Mouse (Mus musculus) heart, embryonic 16.5 days (tissue): ENCODE measurements around the gene Pias1. TPM values are rescaled to one million over a fixed set of nuclear protein-coding genes. Genes with fewer than 3 reads are reported as not detected.
A peak's percentile ranks its signal among the peaks of the same experiment; 100 is the strongest.
"Not testable (repeated sequence)": the region's sequence is repeated elsewhere in the genome, so short reads cannot be mapped to it uniquely, and the experiment has no call there.

Experiments
- ATAC-seq: fragments of 200-750 bp; cut with Nextera tagmentation; replicated peaks from 2 replicates; pipeline ENCODE4 v1.8.0; 2017; ENCODE audit warnings: moderate number of reproducible peaks; ENCODE audit not compliant: insufficient read depth, low FRiP score; ENCODE audit errors: extremely low read depth
- H3K27ac ChIP-seq: fragments of 300-500 bp; sonication (generic); 2 replicates; pipeline ENCODE4 v1.5.1; 2014; ENCODE audit warnings: mild to moderate bottlenecking, low read length, control low read depth, moderate library complexity
- H3K27me3 ChIP-seq: fragments of 300-500 bp; sonication (generic); 2 replicates; pipeline ENCODE4 v1.6.1; 2014; ENCODE audit warnings: low read length, mixed read lengths; ENCODE audit not compliant: control insufficient read depth, insufficient read depth
- H3K36me3 ChIP-seq: fragments of 300-500 bp; sonication (generic); 2 replicates; pipeline ENCODE4 v1.6.1; 2014; ENCODE audit not compliant: control insufficient read depth, insufficient read depth
- H3K4me1 ChIP-seq: fragments of 300-500 bp; sonication (generic); 2 replicates; pipeline ENCODE4 v1.6.1; 2014; ENCODE audit warnings: low read length, mixed read lengths; ENCODE audit not compliant: control insufficient read depth, insufficient read depth
- H3K4me2 ChIP-seq: fragments of 300-500 bp; sonication (generic); 2 replicates; pipeline ENCODE4 v1.6.1; 2014; ENCODE audit warnings: low read depth, mild to moderate bottlenecking, control low read depth, low read length
- H3K4me3 ChIP-seq: fragments of 300-500 bp; sonication (generic); 2 replicates; pipeline ENCODE4 v1.5.1; 2014; ENCODE audit warnings: mild to moderate bottlenecking, control low read depth, low read length
- H3K9ac ChIP-seq: fragments of 300-500 bp; sonication (generic); 2 replicates; pipeline ENCODE4 v1.6.1; 2014; ENCODE audit warnings: low read length, control low read depth
- H3K9me3 ChIP-seq: fragments of 300-500 bp; sonication (generic); replicated peaks from 2 replicates; pipeline ENCODE4 v1.6.1; 2016; ENCODE audit warnings: low read length; ENCODE audit not compliant: control insufficient read depth
- WGBS: fragments of 180-500 bp; shearing (Covaris S2); extraction: QIAGEN DNeasy Blood & Tissue Kit; methylation state at CpG from one replicate; pipeline ENCODE4 v1.1.7; 2014; 5-methylcytosine and 5-hydroxymethylcytosine counted together
- polyA plus RNA-seq: library from polyadenylated mRNA; unstranded; fragments of >200 nt; fragmentation: Nextera tagmentation; extraction: Ambion mirVana; gene quantifications from 2 replicates; pipeline ENCODE4 v1.2.1, GENCODE M21; 2015

Gene Pias1
- polyA plus RNA-seq, 1 experiment from 2014 or later: 42.0 TPM

DNA sequence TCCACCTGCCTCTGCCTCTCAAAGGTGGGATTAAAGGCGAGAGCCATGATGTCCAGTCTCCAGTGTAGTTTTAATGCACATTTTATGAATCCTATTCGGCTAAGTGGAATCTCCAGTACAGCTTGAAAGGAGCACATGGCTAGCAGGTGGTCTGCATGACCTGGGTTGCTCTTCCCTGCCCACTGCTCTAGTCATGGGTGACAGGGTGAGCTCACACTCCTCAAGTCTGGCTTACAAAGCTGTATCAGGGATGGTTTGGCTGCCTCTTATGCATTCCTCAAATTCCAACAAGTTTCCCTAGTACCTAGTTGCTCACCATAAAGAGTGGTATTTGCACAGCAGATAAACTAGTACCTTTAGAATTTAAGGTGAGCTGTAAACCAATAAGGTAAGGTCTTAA lies 109.9 kb downstream of the Pias1 start:
- no peak; the same call in 1 of the 2 replicates for ATAC-seq
- Histone ChIP-seq H3K36me3 (peaks cover 12% of the 10 kb centered on the region), H3K9me3 (no peaks in the 10 kb centered on the region), H3K4me1 (peaks cover 16% of the 10 kb centered on the region), H3K27ac (no peak overlapping the region), H3K4me2 (no peak overlapping the region), H3K9ac (no peak overlapping the region), H3K27me3 (no peaks in the 10 kb centered on the region), H3K4me3 (no peak overlapping the region)
- WGBS: 68% methylated on average over 2 of the region's 2 CpGs

DNA sequence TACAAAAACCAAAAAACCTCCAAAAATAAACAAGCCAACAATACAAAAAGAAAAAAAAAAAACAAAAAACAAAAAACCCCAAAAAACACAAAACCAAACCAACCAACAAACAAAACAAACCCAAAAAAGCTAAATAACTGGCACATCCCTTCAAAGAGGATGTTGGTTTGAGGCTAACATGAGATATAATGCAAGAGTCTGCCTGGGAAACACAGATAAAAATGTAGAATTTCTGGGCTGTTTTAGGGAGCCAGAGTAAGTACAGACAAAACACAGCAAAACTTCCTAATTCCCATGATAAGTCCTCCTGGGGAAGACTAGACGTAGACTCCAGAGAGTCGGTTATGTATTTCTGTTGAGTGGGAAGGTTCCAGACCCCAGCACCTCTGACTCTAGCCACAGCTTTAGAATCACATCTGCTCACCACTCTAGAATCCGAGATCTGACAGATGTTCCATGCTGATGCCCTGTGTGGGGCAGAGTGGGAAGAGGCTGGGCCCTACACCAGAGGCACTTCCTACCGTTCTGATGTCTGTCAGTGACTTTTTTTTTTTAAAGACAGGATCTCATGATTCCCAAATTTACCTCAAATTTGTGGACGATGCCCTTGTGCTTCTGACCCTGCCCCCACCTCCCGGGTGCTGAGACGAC lies 110.6 kb downstream of the Pias1 start:
- no peak overlapping the region for H3K27ac ChIP-seq
- no peak overlapping the region for H3K4me2 ChIP-seq
- H3K4me1 ChIP-seq: peaks cover 14% of the 10 kb centered on the region
- H3K9ac ChIP-seq: no peak overlapping the region
- peaks cover 9% of the 10 kb centered on the region for H3K36me3 ChIP-seq
- no peak for ATAC-seq
- no peaks in the 10 kb centered on the region for H3K9me3 ChIP-seq
- no peaks in the 10 kb centered on the region for H3K27me3 ChIP-seq
- WGBS: 75% methylated on average over 7 of the region's 7 CpGs
- H3K4me3 ChIP-seq: no peak overlapping the region

DNA sequence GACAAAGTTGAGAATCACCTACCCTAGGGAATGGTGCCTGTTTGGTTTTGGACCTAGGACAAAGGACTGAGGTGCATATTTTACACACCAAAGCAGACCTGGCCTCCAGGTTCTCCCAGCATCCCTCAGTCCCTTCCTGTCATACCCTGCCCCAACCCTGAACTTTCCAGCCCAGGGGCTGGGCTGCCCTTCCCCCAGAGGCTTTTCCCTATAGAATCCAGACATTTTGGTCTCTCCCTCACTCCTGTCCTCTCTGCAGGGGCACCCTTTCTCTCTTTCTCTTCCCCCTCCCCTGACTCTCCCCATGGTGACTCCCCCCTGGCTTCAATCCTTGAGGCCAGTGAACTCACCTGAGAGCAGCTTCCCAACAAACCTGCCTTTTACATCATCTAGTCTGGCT lies 117.0 kb downstream of the Pias1 start:
- Histone ChIP-seq H3K4me3 (no peak overlapping the region), H3K4me1 (no peaks in the 10 kb centered on the region), H3K9me3 (no peaks in the 10 kb centered on the region), H3K36me3 (no peaks in the 10 kb centered on the region), H3K9ac (no peak overlapping the region), H3K27me3 (no peaks in the 10 kb centered on the region), H3K4me2 (no peak overlapping the region), H3K27ac (no peak overlapping the region)
- no peak for ATAC-seq

DNA sequence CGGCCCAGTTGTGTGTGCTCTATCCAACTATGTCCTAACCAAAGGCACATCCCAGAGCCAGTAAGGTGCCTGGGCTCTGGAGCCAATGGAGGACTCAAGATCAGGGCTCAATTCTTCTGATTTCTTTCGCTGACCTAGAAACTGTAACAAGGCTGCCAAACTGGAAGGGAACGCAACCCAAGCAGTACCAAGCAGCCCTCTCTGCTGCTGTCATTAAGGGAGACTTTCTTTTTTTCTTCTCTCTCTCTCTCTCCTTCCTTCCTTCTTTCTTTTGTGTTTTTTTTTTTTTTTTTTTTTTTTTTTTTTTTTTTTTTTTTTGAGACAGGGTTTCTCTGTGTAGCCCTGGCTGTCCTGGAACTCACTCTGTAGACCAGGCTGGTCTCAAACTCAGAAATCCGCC lies 118.5 kb downstream of the Pias1 start:
- not testable (repeated sequence) for H3K27ac ChIP-seq, H3K4me3 ChIP-seq, H3K4me2 ChIP-seq, H3K9ac ChIP-seq, H3K9me3 ChIP-seq, H3K36me3 ChIP-seq, H3K4me1 ChIP-seq, ATAC-seq, H3K27me3 ChIP-seq
- 85% methylated on average over 3 of the region's 4 CpGs for WGBS

DNA sequence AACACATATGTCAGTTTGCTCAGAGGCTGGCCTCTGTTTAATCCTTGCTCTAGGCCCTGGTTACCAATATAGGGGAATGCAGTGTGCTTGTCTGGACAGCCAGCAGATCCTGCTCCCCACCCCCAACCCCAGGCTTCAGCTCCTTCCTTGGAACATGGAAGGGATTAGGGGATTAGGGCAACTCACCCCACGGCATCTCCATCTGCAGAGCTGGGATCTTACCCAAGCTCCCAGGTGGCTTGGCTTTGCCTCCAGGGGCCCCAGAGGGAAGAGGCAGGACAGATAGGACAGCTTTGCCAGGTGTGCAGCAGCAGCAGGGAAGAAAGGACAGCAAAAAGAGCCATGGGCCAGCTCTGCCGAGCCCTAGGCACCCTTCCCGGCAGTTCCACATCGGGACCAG lies 126.9 kb downstream of the Pias1 start:
- Histone ChIP-seq H3K27ac (no peak overlapping the region), H3K4me3 (no peak overlapping the region), H3K4me1 (peaks cover 7% of the 10 kb centered on the region), H3K27me3 (no peaks in the 10 kb centered on the region), H3K4me2 (no peak overlapping the region), H3K9ac (no peak overlapping the region), H3K9me3 (no peaks in the 10 kb centered on the region), H3K36me3 (no peaks in the 10 kb centered on the region)
- 64% methylated on average over 4 of the region's 4 CpGs for WGBS
- ATAC-seq: no peak

DNA sequence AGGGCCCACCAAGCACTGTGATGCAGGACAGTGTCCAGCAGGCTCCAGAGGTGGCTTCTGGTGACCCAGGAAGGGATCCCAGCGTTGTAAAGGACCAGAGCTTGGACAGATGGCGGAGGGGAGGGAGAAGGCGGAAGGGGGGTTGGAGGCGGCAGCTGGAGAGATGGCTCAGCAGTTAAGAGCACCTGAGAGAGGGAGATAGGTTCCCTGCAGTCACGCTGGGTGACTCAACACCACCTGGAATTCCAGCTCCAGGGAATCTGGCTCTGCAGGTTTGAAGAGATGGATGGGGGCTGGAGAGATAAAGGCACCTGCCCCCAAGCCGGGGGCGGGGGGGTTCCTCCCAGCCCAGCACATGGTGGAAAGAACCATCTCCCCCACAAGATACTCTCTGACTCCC lies 127.6 kb downstream of the Pias1 start:
- not testable (repeated sequence) for H3K27ac ChIP-seq, H3K4me1 ChIP-seq, H3K36me3 ChIP-seq, H3K4me3 ChIP-seq, H3K4me2 ChIP-seq, H3K9me3 ChIP-seq, H3K27me3 ChIP-seq, ATAC-seq, H3K9ac ChIP-seq
- 52% methylated on average over 6 of the region's 7 CpGs for WGBS

DNA sequence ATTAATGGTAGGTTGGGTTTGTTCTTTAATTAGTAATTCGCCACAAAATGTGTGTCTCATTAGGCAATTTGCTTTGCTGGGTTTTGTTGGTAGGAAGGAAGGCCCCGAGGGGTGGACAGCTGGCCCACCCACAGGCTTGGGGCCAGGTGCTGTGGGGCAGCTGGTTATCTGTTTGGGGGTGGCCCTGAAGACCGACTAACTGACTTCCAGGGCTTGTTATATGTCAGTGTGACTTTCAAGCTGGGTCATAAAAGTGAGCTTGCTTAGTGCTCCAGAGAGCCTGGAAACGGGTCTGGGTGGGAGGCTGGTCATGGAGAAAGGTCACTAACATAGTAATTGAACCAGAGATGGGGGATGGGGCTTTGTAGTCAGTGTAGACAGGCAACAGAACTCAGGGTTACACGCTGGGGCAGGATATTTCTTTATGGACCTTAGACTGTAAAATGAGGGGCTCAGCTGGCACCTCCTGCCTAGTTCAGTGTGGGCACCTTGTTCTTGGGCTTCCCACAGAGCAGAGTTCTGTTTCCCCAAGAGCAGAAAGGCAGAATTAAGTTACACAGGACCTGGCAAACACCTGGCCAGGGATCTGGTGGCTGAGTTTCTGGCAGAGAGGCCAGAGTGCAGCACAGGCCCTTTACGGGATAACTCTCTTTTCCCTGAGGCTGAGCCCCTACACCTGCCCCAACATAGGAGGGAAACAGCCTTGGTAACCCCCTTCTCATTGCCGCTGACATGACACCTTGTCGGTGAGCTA lies 129.3 kb downstream of the Pias1 start:
- Histone ChIP-seq H3K9me3 (no peaks in the 10 kb centered on the region), H3K36me3 (no peaks in the 10 kb centered on the region), H3K27me3 (no peaks in the 10 kb centered on the region), H3K4me3 (no peak overlapping the region), H3K9ac (0 out of 2 replicates have a peak overlapping the region, but pooled peaks have one; percentile 47), H3K27ac (no peak overlapping the region), H3K4me2 (peak overlapping the region; percentile 40; the same call in 1 of the 2 replicates), H3K4me1 (peaks cover 10% of the 10 kb centered on the region)
- ATAC-seq: no peak
- WGBS: 68% methylated on average over 8 of the region's 8 CpGs

DNA sequence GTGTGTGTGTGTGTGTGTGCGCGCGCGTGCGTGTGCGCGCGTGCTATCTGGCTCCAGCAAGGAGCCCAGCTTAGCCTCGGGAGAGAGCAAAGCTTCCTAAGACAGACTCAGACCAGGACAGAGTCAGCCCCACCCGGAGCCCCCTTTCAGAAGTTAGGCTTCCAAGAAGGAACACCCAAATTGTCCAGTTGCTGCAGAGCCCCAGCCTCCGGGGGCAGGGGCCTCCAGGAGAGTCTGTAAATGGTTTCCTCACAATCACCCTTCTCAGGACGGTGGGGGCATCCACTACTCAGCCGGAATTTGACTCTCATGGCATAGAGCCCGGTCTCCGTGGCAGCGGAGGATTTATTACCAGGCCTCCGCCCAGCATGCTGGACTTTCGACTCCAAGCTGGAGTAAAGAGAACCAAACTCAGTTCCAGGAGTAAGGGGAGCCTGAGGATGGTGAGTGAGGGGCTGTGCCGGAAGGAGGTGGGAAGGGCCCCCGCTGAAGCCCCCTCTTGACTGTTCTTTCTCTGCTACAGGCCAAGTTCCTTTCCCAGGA lies 129.9 kb downstream of the Pias1 start, which contains the start of gene Calml4:
Gene Calml4 (plus strand): TSS at position 362 of the 543 bp plus-strand sequence.
- Histone ChIP-seq H3K4me2 (peak within 1 kb of the TSS; percentile 40; the same call in 1 of the 2 replicates), H3K36me3 (no peaks in the 10 kb centered on the region), H3K9ac (0 out of 2 replicates have a peak within 1 kb of the TSS, but pooled peaks have one; percentile 47), H3K4me1 (peaks cover 10% of the 10 kb centered on the region), H3K4me3 (0 out of 2 replicates have a peak within 1 kb of the TSS, but pooled peaks have one; percentile 11), H3K27me3 (no peaks in the 10 kb centered on the region), H3K9me3 (no peaks in the 10 kb centered on the region), H3K27ac (no peak within 1 kb of the TSS)
- ATAC-seq: peak; percentile 61; the same call in 1 of the 2 replicates
- 50% methylated on average over 20 of the region's 20 CpGs for WGBS

DNA sequence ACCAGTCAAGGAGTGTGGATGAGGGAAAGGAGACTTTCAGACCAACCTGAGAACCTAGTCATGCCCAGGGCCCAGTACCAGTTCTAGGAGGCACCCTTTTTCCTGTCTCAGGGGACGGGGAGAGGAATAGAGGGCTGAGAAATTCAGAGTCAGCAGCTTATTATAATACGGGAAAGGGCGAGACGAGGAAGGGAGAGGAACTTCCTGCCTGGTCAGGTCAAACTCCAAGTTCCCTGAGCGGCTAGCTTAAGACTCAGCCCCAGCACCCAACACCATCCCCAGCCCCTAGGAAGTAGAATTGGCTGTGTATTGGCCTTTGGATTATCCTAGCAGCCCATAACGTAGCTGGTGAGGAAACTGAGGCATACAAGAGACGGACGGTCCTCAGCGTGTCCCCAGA lies 130.5 kb downstream of the Pias1 start:
- H3K9ac ChIP-seq: no peak overlapping the region
- H3K4me1 ChIP-seq: peaks cover 10% of the 10 kb centered on the region
- H3K27ac ChIP-seq: no peak overlapping the region
- WGBS: 69% methylated on average over 9 of the region's 9 CpGs
- ATAC-seq: no peak
- H3K4me3 ChIP-seq: no peak overlapping the region
- H3K36me3 ChIP-seq: no peaks in the 10 kb centered on the region
- H3K4me2 ChIP-seq: no peak overlapping the region
- no peaks in the 10 kb centered on the region for H3K9me3 ChIP-seq
- H3K27me3 ChIP-seq: no peaks in the 10 kb centered on the region
